Mouse (Mus musculus) lung, embryonic 14.5 days (tissue): ENCODE results near the gene Dusp18. TPM values are rescaled to one million over a fixed set of nuclear protein-coding genes. Genes with fewer than 3 reads are reported as not detected.

Source experiments
- ATAC-seq: fragments of 200-750 bp; cut with Nextera tagmentation; 2 replicates; pipeline ENCODE4 v1.8.0; 2017; ENCODE audit warnings: mild to moderate bottlenecking, moderate TSS enrichment, moderate library complexity; ENCODE audit not compliant: insufficient read depth
- DNase-seq: peaks from one replicate; pipeline ENCODE4 v3.0.0-alpha.2; 2015
- H3K27ac ChIP-seq: fragments of 300-500 bp; sonication (generic); 2 replicates; pipeline ENCODE4 v1.5.1; 2014; ENCODE audit warnings: low read depth, mild to moderate bottlenecking, moderate library complexity
- H3K27me3 ChIP-seq: fragments of 300-500 bp; sonication (generic); 2 replicates; pipeline ENCODE4 v1.6.1; 2014; ENCODE audit warnings: low read length, control low read depth; ENCODE audit not compliant: insufficient read depth
- H3K36me3 ChIP-seq: fragments of 300-500 bp; sonication (generic); 2 replicates; pipeline ENCODE4 v1.6.1; 2014; ENCODE audit warnings: control low read depth; ENCODE audit not compliant: insufficient read depth
- H3K4me1 ChIP-seq: fragments of 300-500 bp; sonication (generic); 2 replicates; pipeline ENCODE4 v1.6.1; 2014; ENCODE audit warnings: antibody characterized with exemption, control low read depth; ENCODE audit not compliant: insufficient read depth
- H3K4me2 ChIP-seq: fragments of 300-500 bp; sonication (generic); 2 replicates; pipeline ENCODE4 v1.6.1; 2014; ENCODE audit warnings: mild to moderate bottlenecking
- H3K4me3 ChIP-seq: fragments of 300-500 bp; sonication (generic); 2 replicates; pipeline ENCODE4 v1.5.1; 2014; ENCODE audit warnings: low read depth, low read length
- H3K9ac ChIP-seq: fragments of 300-500 bp; sonication (generic); 2 replicates; pipeline ENCODE4 v1.6.1; 2014
- H3K9me3 ChIP-seq: fragments of 300-500 bp; sonication (generic); 2 replicates; pipeline ENCODE4 v1.6.1; 2016; ENCODE audit warnings: low read depth, low read length, control low read depth
- CTCF ChIP-seq: IDR thresholded peaks from 2 replicates; pipeline ENCODE4 v1.5.1; 2016; ENCODE audit warnings: antibody characterized with exemption, low read depth
- WGBS: fragments of 180-500 bp; shearing (Covaris S2); extraction: QIAGEN DNeasy Blood & Tissue Kit; methylation state at CpG from one replicate; pipeline ENCODE4 v1.1.7; 2014; 5-methylcytosine and 5-hydroxymethylcytosine counted together
- polyA plus RNA-seq: library from polyadenylated mRNA; unstranded; fragments of >200 nt; fragmentation: Nextera tagmentation; extraction: Ambion mirVana; gene quantifications from 2 replicates; pipeline ENCODE4 v1.2.1, GENCODE M21; 2014

Gene Dusp18
- polyA plus RNA-seq, 1 experiment from 2014 or later = 11.0 TPM

DNA sequence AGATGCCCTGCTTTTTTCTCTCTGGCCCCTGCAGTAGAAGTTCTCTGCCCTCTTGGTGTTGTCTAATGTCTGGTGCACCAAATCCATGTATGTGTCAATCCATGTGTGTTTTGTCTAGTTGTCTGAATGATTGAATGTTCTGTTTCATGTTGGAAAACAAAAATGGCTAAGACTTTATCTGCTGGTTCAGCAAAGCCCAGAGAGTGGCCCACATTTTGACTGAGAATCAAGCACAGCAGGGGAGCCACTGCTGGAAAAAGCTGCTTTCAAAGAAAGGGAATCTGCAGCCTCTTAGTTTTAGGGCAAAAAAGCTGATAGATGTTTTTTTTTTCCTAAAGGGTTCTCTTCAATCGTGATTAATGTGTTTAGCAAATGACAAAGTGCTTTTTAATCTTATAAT, 51.3 kb downstream of the Dusp18 start:
- no peaks in the 10 kb centered on the region for H3K27me3 ChIP-seq
- no peaks in the 10 kb centered on the region for H3K9me3 ChIP-seq
- H3K4me3 ChIP-seq = no peak overlapping the region
- ATAC-seq (no peak), DNase-seq (no peak)
- TF ChIP-seq CTCF = no peak
- no peak overlapping the region for H3K27ac ChIP-seq
- H3K4me1 ChIP-seq = no peaks in the 10 kb centered on the region
- H3K9ac ChIP-seq = no peak overlapping the region
- no peaks in the 10 kb centered on the region for H3K36me3 ChIP-seq
- no peak overlapping the region for H3K4me2 ChIP-seq
- WGBS = 23% methylated on average over 1 of the region's 1 CpGs

Other genes with a start within 250 kb of the Dusp18 start
- gene Morc2a, start 246.0 kb upstream of the Dusp18 start, polyA plus RNA-seq = 25.7 and 27.1 TPM in 2 replicates
- 0.12 and 0.46 TPM in 2 replicates for gene Osbp2, start 31.3 kb upstream of the Dusp18 start, polyA plus RNA-seq
- 0.14 TPM in 1 of 2 replicates, not detected in the other for gene 4921536K21Rik, start 142 bp upstream of the Dusp18 start, polyA plus RNA-seq
- gene Slc35e4, start 19.4 kb downstream of the Dusp18 start, polyA plus RNA-seq = 1.9 and 2.7 TPM in 2 replicates
- 37.9 and 43.2 TPM in 2 replicates for gene Tcn2, start 36.9 kb downstream of the Dusp18 start, polyA plus RNA-seq
- gene Pes1, start 68.7 kb downstream of the Dusp18 start, polyA plus RNA-seq = 77.2 and 82.0 TPM in 2 replicates
- gene 4930556J24Rik, start 81.5 kb downstream of the Dusp18 start, polyA plus RNA-seq = 0.16 TPM in 2 replicates
- 4.6 and 5.3 TPM in 2 replicates for gene Gal3st1, start 88.4 kb downstream of the Dusp18 start, polyA plus RNA-seq
- gene Sec14l4, start 136.2 kb downstream of the Dusp18 start, polyA plus RNA-seq = 3.8 and 4.2 TPM in 2 replicates
- gene Sec14l3, start 169.6 kb downstream of the Dusp18 start, polyA plus RNA-seq = 1.2 and 1.5 TPM in 2 replicates
- gene Mtfp1, start 200.2 kb downstream of the Dusp18 start, polyA plus RNA-seq = 8.6 and 10.8 TPM in 2 replicates
- gene Sec14l2, start 228.2 kb downstream of the Dusp18 start, polyA plus RNA-seq = 1.5 and 1.9 TPM in 2 replicates
- 32.6 and 33.0 TPM in 2 replicates for gene Rnf215, start 240.0 kb downstream of the Dusp18 start, polyA plus RNA-seq